Mouse (Mus musculus) midbrain, embryonic 10.5 days (tissue): ENCODE data around the gene Peli1. TPM values are rescaled to one million over a fixed set of nuclear protein-coding genes. Genes with fewer than 3 reads are reported as not detected.

Experiments used
- DNase-seq: peaks from one replicate; pipeline ENCODE4 v3.0.0-alpha.2; 2017; ENCODE audit warnings: low spot score
- H3K27ac ChIP-seq: fragments of 300-500 bp; sonication (generic); replicated peaks from 2 replicates; pipeline ENCODE4 v1.5.1; 2016; ENCODE audit warnings: mild to moderate bottlenecking
- H3K27me3 ChIP-seq: fragments of 300-500 bp; sonication (generic); 2 replicates; pipeline ENCODE4 v1.6.1; 2016; ENCODE audit warnings: low read depth, mild to moderate bottlenecking; ENCODE audit not compliant: poor library complexity, severe bottlenecking
- H3K36me3 ChIP-seq: fragments of 300-500 bp; sonication (generic); 2 replicates; pipeline ENCODE4 v1.6.1; 2016; ENCODE audit warnings: mild to moderate bottlenecking, moderate library complexity
- H3K4me1 ChIP-seq: fragments of 300-500 bp; sonication (generic); 2 replicates; pipeline ENCODE4 v1.6.1; 2016
- H3K4me3 ChIP-seq: fragments of 300-500 bp; sonication (generic); 2 replicates; pipeline ENCODE4 v1.5.1; 2016; ENCODE audit warnings: mild to moderate bottlenecking, moderate library complexity
- H3K9me3 ChIP-seq: fragments of 300-500 bp; sonication (generic); replicated peaks from 2 replicates; pipeline ENCODE4 v1.6.1; 2016; ENCODE audit warnings: mild to moderate bottlenecking
- WGBS: fragments of 180-500 bp; shearing (Covaris S2); methylation state at CpG from one replicate; pipeline ENCODE4 v1.1.7; 2016; 5-methylcytosine and 5-hydroxymethylcytosine counted together
- polyA plus RNA-seq: library from polyadenylated mRNA; unstranded; fragments of >200 nt; fragmentation: Nextera tagmentation; extraction: Ambion mirVana; gene quantifications from 2 replicates; pipeline ENCODE4 v1.2.1, GENCODE M21; 2016

Peli1 gene
- polyA plus RNA-seq, 1 experiment from 2014 or later: 62.0 TPM

- Histone ChIP-seq H3K9me3 (peaks cover 10% of the 10 kb centered on the region; the same call in 1 of the 2 replicates), H3K27ac (no peak overlapping the region), H3K36me3 (peaks cover 41% of the 10 kb centered on the region), H3K4me1 (peaks cover 11% of the 10 kb centered on the region), H3K27me3 (no peaks in the 10 kb centered on the region), H3K4me3 (no peak overlapping the region)
- WGBS: 90% methylated on average over 2 of the region's 2 CpGs
- DNase-seq: no peak
Measured at GRCm38 (mm10) chr11:21098457-21098856, 7.4 kb downstream of the Peli1 start.

DNA sequence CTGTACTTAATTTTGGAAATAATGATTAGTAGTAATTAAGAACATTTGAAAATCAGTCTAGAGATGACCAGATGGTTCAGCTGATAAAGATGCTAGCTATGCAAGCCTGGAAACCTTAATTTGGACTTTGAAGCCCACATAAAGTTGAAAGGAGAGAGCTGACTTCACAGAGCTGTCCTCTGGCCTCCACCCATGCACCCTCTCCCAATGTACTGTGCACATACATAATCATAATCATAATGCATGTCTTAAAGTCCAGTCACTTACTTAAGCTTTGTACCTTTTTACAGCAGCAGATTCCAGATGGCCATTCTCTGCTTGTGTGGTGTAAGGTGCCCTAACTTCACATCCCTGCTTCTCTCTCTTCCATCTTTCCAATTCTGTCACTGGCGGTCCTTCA, 9.6 kb downstream of the Peli1 start:
- Histone ChIP-seq H3K9me3 (peaks cover 10% of the 10 kb centered on the region; the same call in 1 of the 2 replicates), H3K36me3 (peaks cover 33% of the 10 kb centered on the region), H3K27ac (no peak overlapping the region), H3K4me3 (no peak overlapping the region), H3K27me3 (no peaks in the 10 kb centered on the region), H3K4me1 (no peaks in the 10 kb centered on the region)
- DNase-seq: no peak
- 97% methylated on average over 1 of the region's 1 CpGs for WGBS

DNA sequence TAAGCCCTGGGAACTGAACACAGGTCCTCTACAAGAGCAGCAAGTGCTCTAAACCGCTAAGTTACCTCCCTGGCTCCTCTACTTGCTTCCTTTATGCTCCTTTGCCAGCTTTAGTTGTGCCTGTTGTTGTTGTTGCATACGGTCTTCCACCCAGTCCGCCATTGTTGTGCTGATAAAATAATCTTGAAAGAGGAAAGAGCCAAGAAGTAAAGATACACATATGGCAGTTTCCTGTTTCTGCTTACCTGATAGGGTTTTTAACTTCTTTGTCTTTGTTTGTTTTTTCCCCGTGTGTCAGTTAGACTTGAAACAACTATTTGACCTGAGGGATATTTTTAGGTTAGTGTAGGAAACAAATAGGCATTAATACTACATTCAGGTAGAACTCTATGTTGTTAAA, 10.2 kb downstream of the Peli1 start:
- WGBS: 86% methylated on average over 4 of the region's 4 CpGs

GRCm38 (mm10) chr11:21102273-21103005, 11.3 kb downstream of the Peli1 start:
- H3K4me3 ChIP-seq: no peak overlapping the region
- 96% methylated on average over 6 of the region's 6 CpGs for WGBS
- no peaks in the 10 kb centered on the region for H3K4me1 ChIP-seq
- DNase-seq: no peak
- H3K27ac ChIP-seq: no peak overlapping the region
- no peaks in the 10 kb centered on the region for H3K27me3 ChIP-seq
- no peaks in the 10 kb centered on the region for H3K9me3 ChIP-seq
- H3K36me3 ChIP-seq: peaks cover 32% of the 10 kb centered on the region

More for the DNA sequence above, 10.2 kb downstream of the Peli1 start:
- Histone ChIP-seq H3K36me3 (peaks cover 30% of the 10 kb centered on the region), H3K4me1 (no peaks in the 10 kb centered on the region), H3K9me3 (peaks cover 8% of the 10 kb centered on the region; the same call in 1 of the 2 replicates), H3K27me3 (no peaks in the 10 kb centered on the region), H3K4me3 (no peak overlapping the region), H3K27ac (no peak overlapping the region)
- DNase-seq: no peak

DNA sequence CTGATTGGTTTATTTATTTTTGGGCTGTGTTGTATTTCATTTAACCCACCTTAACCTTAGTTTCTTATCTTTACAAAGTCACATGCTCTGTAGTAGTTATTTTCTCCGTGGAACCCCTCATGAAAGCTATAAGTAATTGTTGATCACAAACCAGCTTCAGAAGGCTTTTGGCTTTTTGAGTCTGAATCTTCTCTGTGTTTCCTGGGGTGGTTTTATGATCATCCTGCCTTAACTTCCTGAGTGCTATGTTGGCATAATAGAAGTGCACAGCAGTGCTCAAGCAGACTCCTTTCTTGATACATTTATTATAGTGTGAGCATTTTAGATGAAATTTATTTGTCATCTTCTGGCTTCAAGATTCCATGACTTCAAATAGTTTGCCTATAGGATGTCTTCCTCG, 12.1 kb downstream of the Peli1 start:
- Histone ChIP-seq H3K4me1 (no peaks in the 10 kb centered on the region), H3K27ac (no peak overlapping the region), H3K9me3 (no peaks in the 10 kb centered on the region), H3K36me3 (peaks cover 32% of the 10 kb centered on the region), H3K4me3 (no peak overlapping the region), H3K27me3 (no peaks in the 10 kb centered on the region)
- no peak for DNase-seq
- 87% methylated on average over 2 of the region's 2 CpGs for WGBS

- no peak for DNase-seq
- H3K27me3 ChIP-seq: no peaks in the 10 kb centered on the region
- 82% methylated on average over 1 of the region's 1 CpGs for WGBS
- peaks cover 33% of the 10 kb centered on the region for H3K36me3 ChIP-seq
- H3K4me1 ChIP-seq: no peaks in the 10 kb centered on the region
- no peak overlapping the region for H3K4me3 ChIP-seq
- H3K9me3 ChIP-seq: no peaks in the 10 kb centered on the region
- no peak overlapping the region for H3K27ac ChIP-seq
Measured at GRCm38 (mm10) chr11:21105393-21105792, 14.3 kb downstream of the Peli1 start.

DNA sequence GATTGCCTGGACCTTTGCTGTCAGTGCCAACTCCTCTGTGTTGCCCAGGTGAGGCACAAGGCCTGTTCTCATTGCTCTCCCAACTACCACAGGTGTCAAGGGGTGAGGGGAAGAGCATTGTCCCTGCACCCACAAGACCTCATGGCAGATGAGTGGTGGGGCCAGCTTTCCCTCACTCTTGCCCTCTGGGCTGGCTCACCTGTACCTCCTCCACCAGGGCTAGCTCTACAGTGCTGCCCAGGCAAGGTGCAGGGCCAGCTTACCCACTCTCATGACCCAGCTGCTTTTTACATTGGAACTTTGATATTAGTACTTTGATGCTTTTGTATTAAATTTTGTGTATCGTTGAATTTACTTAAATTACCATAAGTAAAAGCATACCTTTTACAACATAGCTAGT, 16.0 kb downstream of the Peli1 start:
- Histone ChIP-seq H3K36me3 (peaks cover 26% of the 10 kb centered on the region), H3K4me1 (no peaks in the 10 kb centered on the region), H3K27me3 (no peaks in the 10 kb centered on the region), H3K27ac (no peak overlapping the region), H3K9me3 (no peaks in the 10 kb centered on the region), H3K4me3 (no peak overlapping the region)
- no peak for DNase-seq
- WGBS: 98% methylated on average over 1 of the region's 1 CpGs

DNA sequence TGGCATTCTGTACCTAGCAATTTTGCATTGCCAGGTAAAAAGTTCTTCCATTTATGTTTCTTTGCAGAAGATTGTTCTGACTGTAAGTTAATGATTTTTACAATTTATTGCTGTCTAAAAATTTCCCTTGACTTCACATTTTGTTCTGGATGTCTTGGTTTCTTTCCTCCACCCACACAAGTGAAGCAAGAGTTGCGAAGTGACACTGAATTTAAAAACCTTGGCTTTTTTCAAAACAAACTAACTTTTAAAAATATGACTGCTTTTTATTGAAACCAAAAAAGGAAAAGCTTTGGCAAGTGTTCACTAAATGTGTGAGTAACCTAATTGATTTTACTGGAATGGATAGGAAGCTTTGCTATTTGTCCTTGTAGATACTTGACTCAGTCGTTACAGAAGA, 18.2 kb downstream of the Peli1 start:
- Histone ChIP-seq H3K4me1 (no peaks in the 10 kb centered on the region), H3K36me3 (peaks cover 26% of the 10 kb centered on the region), H3K9me3 (no peaks in the 10 kb centered on the region), H3K27ac (no peak overlapping the region), H3K4me3 (no peak overlapping the region), H3K27me3 (no peaks in the 10 kb centered on the region)
- no peak for DNase-seq
- WGBS: 94% methylated on average over 2 of the region's 2 CpGs

DNA sequence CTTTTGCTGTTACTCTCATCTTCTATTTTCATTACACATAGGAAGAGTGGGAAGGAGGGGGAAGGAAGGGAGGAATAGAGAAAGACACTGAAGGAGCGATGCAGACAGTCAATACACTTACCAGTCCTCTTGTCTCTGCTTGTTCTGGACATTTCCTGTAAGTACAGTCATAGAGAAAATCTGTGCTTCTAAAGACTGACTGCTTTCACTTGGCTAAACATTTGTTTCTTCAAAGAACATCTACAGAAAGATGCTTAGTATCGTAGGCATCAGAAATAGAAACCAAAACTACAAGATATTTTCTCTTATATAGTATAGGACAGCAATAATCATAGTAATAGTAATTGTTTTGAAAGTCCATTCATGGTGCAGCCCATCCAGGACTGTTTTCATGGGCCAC, 23.4 kb downstream of the Peli1 start:
- Histone ChIP-seq H3K27me3 (no peaks in the 10 kb centered on the region), H3K4me3 (no peak overlapping the region), H3K4me1 (no peaks in the 10 kb centered on the region), H3K36me3 (no peaks in the 10 kb centered on the region; the same call in 1 of the 2 replicates), H3K9me3 (no peaks in the 10 kb centered on the region), H3K27ac (no peak overlapping the region)
- 95% methylated on average over 2 of the region's 2 CpGs for WGBS
- DNase-seq: no peak

GRCm38 (mm10) chr11:21115804-21116203, 24.7 kb downstream of the Peli1 start:
- Histone ChIP-seq H3K36me3 (no peaks in the 10 kb centered on the region; the same call in 1 of the 2 replicates), H3K9me3 (no peaks in the 10 kb centered on the region), H3K27me3 (no peaks in the 10 kb centered on the region), H3K27ac (no peak overlapping the region), H3K4me3 (no peak overlapping the region), H3K4me1 (no peaks in the 10 kb centered on the region)
- no peak for DNase-seq

DNA sequence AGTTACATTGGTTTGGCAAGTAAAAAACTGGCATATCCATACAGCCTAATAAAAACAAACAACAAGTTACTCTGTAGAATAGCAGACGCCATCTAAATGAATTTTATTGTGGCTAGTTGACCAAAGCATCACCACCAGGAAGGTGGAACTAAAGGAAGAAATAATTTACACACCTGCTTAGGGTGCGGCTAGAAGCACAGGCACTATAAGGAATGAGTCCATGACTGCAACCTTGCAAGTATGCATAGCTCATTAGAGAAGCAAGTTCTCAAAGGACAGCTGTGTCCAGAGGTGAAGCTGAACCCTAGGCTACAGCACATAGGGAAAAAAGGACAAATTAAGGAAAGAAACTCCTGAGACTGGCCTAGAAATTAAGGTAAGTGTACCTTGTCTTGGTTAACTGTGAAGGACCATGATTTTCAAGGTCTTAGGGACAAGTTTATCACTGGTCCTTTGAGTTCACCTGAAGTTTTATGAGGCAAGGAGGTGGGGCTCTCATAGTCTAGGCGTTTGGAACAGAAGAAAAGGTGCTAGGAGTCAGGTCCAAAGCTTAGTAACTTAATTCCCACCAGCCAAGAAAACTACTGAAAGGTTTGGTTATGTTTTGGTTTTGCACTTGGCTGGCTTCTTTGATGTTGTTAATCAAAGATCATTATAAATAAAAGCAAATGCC, 25.7 kb downstream of the Peli1 start:
- Histone ChIP-seq H3K27me3 (no peaks in the 10 kb centered on the region), H3K27ac (no peak overlapping the region), H3K36me3 (peaks cover 3% of the 10 kb centered on the region; the same call in 1 of the 2 replicates), H3K4me1 (no peaks in the 10 kb centered on the region), H3K4me3 (no peak overlapping the region), H3K9me3 (no peaks in the 10 kb centered on the region)
- DNase-seq: no peak
- WGBS: 90% methylated on average over 3 of the region's 3 CpGs

- H3K27ac ChIP-seq: no peak overlapping the region
- DNase-seq: no peak
- H3K4me3 ChIP-seq: no peak overlapping the region
- H3K36me3 ChIP-seq: peaks cover 31% of the 10 kb centered on the region
- peaks cover 4% of the 10 kb centered on the region; the same call in 1 of the 2 replicates for H3K9me3 ChIP-seq
- H3K27me3 ChIP-seq: no peaks in the 10 kb centered on the region
- WGBS: 85% methylated on average over 2 of the region's 2 CpGs
- no peaks in the 10 kb centered on the region for H3K4me1 ChIP-seq
Measured at GRCm38 (mm10) chr11:21121737-21122136, 30.6 kb downstream of the Peli1 start.

GRCm38 (mm10) chr11:21122399-21122798, 31.3 kb downstream of the Peli1 start:
- Histone ChIP-seq H3K27ac (no peak overlapping the region), H3K4me3 (no peak overlapping the region), H3K9me3 (peaks cover 4% of the 10 kb centered on the region; the same call in 1 of the 2 replicates), H3K36me3 (peaks cover 31% of the 10 kb centered on the region), H3K27me3 (no peaks in the 10 kb centered on the region), H3K4me1 (no peaks in the 10 kb centered on the region)
- 83% methylated on average over 2 of the region's 2 CpGs for WGBS
- no peak for DNase-seq
